Mouse (Mus musculus) kidney, adult 18-20 months (tissue): ENCODE measurements around the gene Gps2.
A peak's percentile ranks its signal among the peaks of the same experiment; 100 is the strongest.
"Not testable (repeated sequence)": the region's sequence is repeated elsewhere in the genome, so short reads cannot be mapped to it uniquely, and the experiment has no call there.

Experiments used
- DNase-seq: peaks from one replicate; pipeline ENCODE4 v3.0.0; 2021

Gene Gps2

DNA sequence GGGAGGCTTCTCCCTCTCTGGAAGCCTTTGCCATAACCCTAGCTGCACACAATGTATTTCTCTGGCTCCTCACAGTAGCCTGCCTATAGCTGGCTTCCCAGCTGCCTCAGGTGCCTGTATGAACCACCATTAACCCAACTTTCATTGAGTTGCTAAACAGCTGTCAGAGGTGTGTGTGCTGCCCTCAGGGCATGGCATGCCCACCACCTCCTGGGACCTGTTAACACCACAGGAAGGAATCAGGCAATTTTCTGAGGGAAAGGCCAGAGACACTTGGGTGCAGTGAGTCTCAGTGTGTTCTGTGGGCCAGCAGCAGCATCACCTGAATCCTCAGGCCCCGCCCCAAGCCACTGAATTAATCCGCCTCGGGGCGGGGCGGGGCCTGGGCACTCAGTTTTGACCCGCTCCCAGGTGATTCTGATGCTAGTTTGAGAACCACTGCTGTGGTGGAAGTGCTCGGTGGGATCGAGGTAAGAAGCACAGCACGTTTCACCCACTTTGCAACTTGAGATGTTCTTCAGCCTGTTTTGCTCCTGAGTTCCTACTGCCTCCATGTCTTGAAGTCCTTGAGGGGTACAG, 24.8 kb downstream of the Gps2 start:
- peak; percentile 43 for DNase-seq

DNA sequence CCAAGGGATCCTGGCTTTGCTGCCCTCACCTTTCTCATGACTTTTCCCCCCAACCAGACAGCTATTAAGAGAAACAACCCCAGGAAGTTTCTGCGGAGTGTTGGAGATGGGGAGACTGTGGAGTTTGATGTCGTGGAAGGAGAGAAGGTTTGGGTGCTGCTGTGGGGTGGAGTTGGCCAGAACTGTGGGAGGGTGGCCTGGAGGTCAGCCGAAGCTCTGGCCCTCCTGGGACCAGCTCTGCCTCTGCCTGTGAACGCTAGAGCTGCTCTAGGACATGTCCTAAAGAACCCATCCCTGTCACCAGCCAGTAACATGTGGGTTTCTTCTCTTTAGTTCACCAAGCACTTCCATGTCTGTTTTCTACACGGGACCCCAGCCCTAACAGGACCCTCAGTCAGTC, 25.5 kb downstream of the Gps2 start:
- no peak for DNase-seq

DNA sequence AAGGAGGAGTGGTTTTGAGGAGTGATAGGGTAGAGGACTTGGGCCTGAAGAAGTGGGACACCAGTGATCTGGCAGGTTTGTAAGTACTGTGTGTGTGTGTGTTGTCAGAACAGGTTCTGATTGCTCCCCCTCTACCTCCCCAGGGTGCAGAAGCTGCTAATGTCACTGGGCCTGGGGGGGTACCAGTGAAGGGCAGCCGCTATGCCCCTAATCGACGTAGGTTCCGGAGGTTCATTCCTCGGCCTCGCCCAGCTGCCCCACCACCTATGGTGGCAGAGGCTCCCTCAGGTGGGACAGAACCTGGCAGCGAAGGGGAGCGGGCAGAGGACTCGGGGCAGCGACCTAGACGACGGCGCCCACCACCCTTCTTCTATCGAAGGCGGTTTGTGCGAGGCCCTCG, 26.0 kb downstream of the Gps2 start:
- no peak for DNase-seq

DNA sequence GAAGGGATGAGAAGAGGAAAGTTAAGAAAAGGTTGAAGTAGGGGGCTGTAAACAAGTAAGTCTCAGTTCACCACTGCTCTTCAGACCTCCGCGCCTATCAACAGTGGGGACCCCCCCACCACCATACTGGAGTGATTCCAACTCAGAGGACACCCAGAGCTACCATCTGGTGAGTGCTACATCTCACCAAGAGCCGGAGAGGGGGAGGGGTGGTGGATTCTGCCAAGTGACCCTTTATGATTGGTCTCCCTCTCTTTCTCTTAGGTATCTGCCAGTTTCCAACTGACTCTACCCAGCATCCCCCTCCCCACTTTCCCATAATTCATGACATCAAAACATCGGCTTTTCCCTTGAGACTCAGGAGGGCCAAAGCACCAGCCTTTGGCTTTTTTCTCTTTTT, 27.3 kb downstream of the Gps2 start:
- DNase-seq: no peak

DNA sequence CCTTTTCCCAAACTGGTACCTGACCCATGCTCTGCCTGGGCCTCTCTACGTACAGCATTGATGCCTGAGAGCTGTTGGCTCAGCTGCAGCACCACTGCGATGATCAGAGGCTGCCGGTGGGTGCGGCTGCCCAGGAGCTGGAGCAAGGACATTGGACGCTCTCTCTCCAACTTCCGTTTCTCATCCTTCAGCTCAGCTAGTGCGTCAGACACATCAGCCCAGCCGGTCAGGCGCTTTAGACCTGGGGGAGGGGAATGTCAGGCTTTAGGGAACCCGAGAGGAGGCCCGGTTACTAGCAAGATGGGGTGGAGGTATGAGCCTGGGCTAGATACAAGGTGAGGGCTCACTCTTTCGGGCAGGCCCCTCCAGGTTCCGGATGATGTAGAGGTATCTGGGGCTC, 31.5 kb downstream of the Gps2 start:
- no peak for DNase-seq

DNA sequence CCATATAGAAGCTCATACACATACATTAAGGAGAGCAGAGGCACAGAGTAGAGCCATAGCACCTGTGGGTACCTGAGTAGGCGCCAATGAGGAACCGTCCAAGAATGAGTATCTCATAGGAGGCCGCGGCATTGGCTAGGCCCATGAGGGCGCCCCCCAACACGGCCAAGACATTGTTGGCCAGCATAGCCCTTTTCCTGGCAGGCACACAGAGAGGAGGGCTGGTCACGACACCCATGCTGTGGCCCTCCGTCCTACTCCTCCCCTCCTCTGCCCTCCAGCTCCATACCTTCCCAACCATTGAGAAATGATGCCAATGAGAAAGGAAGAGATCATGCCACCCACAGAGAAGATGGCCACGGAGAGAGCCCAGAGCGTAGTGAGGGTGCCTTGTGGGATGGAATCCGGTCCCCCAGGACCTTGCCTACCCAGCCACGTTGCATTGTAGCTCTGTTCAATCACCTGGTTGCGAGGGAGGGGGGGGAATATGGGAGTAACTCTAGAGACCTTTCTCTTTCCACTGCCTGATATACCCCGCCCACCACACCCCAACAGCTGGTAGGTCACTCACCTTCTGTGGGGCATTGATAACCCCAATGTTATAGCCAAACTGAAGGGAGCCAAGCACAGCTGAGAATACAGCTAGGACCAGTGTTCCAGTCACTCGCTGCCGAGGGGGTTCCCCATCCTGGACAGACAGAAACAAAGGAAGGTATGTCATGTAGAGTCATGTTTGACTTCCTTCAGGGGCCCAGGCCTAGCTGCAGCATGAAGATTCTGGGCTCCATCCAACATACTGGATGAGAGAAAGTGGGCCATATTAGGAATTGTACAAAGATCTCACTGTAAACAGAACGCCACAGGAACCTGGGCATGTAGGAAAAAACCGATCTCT, 32.6 kb downstream of the Gps2 start:
- DNase-seq: no peak

DNA sequence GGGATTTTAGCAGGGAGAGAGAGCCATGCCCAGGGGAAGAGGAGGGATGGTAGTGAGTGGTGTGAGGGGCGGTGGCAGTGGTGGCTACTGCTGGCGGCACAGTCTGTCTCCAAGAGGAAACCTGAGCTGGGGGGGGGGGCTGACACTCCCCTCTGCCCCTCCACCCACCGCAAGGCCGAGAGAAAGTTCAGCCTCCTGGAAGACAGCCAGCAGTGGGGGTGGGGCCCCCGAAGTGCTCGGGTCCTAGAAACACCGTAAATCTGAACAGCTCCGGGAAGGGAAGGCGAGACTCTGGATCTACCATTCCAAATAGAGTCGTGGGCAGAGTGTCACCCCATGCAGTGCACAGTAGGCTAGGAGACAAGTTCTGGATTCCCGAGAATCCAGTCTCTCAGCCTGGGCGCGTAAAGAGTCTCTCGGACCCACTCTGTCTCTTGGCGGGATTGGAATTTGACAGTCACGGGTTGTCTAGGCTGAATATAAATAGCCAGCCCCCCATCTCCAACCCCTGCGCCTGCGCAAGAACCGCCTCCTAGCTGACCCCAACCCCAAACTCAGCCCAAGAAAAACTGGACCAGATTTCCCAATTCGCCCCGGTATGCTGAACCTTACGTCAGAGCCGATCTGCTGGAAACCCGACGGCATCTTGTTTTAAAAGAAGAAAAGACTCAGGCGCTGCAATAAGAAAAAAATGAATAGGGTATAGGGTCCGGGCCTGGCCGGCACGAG, 33.8 kb downstream of the Gps2 start:
- peak; percentile 63 for DNase-seq

DNA sequence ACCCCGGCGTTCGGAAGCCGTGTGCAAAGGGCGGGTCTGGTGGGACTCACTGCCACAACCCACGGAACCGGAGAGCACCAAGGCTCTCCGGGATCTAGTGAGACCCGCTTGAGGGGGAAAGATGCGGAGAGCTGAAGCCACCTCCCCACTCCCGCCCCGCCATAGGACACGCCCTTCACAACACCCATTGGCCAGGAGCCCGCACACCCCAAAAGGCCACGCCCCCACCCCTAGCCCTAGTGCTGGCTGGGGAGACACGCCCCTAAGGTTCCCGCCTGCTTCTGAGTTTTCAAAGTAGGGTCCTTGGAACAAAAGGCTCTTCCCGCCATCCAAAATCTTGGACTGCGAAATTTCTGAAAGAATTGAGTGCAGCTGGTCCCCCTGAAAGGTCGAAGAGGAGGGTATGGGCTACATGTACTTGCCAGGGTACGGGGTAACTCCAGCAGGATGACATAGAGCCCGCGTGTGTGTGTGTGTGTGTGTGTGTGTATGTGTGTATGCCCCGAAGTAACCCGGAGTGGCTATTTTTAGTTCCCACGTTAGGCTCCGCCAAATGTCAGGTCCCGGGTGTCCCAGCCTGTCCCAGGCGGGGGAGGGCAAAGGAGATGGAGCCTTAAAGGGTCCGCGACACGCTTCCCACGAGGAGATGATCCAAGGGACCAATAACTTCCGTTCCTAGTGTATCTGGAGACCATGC, 34.5 kb downstream of the Gps2 start, which contains the start of gene Slc2a4:
TSS of gene Slc2a4 (minus strand) at position 123 of the 697 bp plus-strand sequence.
- peak; percentile 91 for DNase-seq

DNA sequence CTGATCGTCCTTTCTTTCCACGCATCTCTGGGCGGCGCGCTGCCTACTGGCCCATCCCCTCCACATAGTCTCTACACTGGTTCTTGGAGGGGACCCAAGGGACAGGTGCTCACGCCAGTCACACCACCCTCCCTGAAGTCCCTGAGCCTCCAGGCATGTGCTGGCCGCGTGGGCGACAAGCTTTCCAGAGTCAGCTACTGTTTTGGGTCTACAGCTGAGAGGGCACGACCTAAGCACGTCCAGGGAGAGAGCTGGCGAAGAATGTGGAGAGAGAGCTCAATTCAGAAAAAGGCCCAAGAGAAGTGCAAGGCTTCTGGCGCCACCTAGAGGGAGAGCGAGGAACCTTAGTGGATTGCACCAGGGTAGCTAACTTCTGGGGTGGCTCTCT, 35.1 kb downstream of the Gps2 start:
- peak; percentile 91 for DNase-seq

DNA sequence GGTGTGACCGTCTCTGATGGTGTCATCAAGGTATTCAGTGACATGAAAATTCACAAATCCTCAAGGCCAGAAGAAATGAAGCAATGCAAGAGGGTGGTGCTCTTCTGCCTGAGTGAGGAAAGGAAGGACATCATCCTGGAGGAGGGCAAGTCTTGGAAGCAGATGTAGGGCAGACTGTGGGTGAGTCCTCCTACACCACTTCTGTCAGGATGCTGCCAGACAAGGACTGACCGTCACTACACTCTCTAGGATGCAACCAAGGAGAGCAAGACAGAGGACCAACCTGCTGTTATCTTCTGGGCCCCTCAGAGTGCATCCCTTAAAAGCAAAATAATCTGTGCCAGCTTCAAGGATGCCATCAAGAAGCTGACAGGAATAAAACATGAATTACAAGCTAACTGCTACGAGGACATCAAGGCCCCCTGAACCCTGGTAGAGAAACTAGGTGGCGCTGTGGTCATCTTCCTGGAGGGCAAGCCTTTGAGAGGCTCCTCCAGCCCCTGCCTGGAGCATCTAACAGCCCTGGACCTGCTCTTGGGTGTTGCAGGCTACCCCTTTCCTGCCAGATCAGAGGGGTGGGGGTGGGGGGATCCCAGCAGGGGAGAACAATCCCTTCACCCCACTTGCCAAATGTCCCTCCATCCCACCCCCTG, 37.2 kb downstream of the Gps2 start:
- no peak for DNase-seq

DNA sequence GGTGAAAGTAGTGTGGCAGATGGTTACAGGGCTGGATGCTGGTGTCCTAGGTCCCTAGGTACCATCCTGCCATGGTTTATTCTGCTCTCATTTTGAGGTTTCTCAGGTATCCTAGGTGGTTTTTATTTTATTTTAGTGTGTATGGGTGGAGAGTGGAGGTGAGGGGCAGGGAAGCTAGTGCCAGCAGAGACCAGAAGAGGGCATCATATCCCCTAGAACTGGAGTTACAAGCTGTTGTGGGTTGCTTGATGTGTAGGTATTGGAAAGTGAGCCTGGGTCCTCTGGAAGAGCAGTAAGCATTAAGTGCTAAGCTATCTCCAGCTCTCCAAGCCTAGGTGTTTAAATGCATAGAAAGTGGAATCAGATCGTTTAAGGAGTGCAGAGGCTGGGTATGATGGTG, 38.6 kb downstream of the Gps2 start:
- DNase-seq: no peak

DNA sequence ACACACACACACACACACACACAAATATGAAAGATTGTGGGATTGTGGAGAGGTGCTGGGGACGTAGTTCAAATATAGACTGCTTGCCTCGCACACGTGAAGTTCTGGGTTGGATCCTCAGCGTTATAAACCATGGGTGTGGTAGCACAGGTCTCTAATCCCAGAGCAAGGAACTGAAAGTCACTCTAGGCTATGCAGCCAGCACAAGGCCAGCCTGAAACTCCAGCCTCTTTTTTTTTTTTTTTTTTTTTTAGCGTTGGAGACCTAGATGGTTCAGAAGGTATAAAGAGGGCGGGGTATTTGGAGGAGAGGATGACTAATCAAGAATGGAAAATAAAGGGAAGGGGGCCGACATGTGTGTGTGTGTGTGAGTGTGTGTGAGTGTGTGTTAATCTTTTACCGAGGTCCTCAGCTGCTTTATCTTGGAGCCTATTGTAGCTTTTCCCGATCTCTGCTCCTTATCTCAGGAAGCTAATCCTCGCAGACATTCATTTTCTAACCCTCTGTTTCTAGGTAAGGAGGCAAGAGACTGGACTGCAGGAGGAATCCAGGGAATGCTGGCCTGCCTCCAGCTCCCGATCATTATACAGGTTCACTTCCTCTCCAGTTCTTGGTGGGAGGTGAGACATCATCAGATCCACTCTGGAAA, 39.7 kb downstream of the Gps2 start:
- no peak for DNase-seq

DNA sequence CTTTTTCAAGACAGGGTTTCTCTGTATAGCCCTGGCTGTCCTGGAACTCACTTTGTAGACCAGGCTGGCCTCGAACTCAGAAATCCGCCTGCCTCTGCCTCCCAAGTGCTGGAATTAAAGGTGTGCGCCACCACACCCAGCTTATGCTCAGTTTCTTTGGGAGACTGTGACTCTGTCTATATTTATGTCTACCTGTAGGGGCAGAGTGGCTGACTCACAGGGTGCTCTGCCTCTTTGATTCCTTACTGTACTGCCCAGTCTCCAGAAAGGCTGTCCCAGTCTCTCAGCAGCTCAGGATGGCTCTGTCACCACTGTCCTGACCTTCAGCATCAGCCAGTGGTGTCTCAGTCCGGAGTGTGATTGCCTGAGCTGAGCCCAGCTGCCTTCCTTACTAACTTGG, 41.9 kb downstream of the Gps2 start:
- DNase-seq: not testable (repeated sequence)

DNA sequence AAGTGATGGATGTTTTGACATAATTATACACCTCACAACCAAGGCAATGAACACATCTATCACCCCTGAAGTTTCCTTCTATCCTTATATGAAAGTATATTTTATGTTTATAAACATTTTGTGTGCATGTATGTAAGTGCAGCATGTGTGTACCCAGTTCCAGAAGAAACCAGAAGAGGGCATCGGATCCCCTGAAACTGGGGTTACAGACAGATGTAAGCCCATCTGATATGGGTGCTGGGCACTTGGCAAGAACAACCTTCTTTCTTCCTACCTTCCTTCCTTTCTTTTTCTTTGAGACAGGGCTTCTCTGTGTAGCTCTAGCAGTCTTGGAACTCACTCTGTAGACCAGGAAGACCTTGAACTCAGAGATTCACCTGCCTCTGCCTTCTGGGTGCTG, 42.5 kb downstream of the Gps2 start:
- no peak for DNase-seq

DNA sequence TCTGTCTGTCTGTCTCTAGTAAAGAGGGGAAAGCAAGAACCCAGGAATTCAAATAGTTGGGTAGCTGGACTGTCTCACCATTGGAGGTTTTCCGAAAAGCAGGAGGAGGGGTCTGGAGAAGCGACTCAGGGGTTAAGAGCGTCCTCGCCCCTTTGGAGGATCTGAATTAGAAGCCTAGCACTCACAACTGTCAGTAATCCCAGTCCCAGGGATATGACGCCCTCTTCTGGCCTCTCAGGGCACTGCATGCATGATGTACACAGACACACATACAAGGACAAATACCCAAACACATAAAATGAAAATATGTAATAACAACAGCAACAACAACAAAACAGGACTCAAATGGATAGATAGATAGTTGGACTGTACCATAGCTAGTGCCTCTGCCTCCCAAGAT, 46.9 kb downstream of the Gps2 start:
- DNase-seq: no peak

DNA sequence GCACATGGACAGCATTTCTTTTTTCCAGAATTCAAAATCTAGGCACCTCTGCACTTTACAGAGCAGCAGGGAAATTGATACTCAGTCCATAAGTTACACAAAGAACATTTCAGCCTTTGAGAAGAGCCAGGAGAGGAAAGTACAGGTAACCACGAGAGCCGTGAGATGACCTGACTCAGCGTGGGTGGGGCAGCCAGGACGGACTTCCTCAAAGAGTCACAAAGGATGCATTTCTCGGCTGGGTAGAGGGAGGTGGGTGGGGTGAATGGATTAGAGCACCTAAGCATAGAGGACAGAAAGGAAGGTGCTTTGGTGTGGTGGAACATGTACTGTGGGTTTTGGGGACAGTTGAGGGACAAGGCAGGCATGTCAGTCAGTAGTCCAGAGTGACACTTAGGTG, 48.2 kb downstream of the Gps2 start:
- DNase-seq: no peak

DNA sequence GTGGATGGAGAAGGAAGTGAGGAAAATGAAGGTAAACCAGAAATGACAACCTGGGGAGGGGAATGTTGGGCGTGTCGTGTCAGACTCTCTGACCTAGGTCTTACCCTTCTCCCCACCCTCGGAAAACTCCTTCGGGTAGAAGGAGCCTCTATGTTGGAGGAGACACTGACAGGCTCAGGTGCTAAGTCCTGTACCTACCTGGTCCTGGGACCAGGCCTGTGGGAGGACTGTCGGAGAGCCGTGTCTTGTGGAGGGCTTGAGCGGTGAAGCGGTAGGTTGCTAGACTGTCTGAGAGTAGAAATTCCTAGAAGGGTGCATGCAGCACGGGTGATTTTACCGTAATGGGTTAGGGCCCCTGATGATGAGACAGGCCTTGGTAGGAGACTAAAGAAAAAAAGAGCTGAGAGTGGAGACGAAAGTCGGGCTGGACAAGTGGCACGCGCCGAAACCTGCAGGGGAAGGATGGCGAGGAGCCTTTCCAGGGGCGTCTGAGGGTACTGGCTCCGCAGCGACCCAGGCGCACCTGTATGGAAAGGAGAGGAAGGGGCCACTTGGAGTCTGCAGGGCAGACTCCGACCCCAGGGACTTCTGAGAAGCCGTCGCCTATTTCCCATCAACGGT, 51.1 kb downstream of the Gps2 start, which contains the start of gene Cldn7:
TSS of gene Cldn7 (plus strand) at position 130 of the 621 bp plus-strand sequence.
- DNase-seq: no peak

DNA sequence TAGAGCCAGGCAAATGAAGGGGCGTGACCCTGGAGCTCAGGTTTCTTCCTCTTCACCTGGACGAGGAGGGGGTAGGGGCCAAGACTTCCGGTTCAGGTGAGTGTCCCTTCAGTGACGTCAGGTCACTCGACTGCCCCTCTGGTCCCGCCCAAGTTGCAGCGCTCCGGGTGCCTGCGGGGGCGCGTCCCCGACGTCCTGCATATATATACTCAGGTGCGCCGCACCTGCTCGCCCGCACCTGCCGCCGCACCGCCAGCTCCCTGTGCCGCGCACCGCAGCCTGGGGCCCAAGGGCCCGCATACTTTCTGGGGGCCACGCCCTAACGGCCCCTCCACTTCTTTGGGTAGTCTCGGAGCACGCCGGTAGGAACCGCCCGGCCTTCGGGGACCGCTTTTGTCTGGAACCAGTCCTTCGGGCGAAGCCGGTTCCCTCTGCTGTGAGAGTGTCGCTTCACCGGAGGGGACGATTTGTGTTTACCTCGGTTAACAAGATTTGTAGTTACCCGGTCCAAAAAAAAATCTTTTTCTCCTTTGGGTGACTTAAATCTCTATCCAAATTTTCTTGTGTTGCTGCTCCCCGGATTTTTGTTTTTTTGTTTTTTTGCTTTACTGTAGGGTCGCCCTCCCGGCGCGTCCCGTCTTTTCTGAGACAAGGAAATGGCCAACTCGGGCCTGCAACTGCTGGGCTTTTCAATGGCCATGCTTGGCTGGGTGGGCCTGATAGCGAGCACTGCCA, 51.8 kb downstream of the Gps2 start:
- peak; percentile 69 for DNase-seq
